Mouse (Mus musculus) CD8-positive naive resting alpha-beta T cell, adult 2 months (primary cell): Measurements from ENCODE around the gene Bach2.
A peak's percentile ranks its signal among the peaks of the same experiment; 100 is the strongest.

Experiments used
- DNase-seq, 2 experiments: peaks; one replicate each; pipeline ENCODE4 v3.0.0; 2022; ENCODE audit warnings: low read depth in 2 of 2, low spot score in 2 of 2

The Bach2 gene

DNA sequence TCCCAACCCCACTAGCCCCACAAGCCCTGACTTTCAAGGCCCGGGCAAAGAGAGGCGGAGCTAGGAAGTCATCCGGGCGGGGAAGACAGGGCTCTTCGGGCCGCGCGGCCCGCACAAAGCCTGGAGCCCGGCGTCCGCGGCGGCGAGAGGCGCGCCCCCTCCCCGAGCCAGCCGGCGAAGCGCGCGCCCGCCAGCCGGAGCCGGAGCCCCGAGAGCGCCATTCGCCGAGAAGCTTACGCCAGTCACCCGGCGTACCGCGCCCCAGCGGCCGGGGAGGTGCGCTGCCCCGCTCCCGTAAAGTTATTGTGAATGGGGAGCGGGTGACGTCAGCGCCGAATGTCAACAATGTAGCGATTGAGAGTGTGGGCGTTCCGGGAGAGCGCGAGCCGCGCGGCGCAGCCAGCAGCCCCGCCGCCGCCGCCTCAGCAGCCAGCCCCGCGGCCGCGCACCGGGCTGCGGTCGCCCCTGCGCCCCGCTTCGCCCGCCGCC lies at the start of gene Bach2:
Gene Bach2, plus strand, starts transcription at position 439 of the 489 bp plus-strand sequence.
- peak; percentile 93 for DNase-seq

- no peak for DNase-seq
Measured at GRCm38 (mm10) chr4:32189416-32190036, 49.1 kb upstream of the Bach2 start.

- no peak for DNase-seq
Measured at GRCm38 (mm10) chr4:32190506-32190905, 48.1 kb upstream of the Bach2 start.

DNA sequence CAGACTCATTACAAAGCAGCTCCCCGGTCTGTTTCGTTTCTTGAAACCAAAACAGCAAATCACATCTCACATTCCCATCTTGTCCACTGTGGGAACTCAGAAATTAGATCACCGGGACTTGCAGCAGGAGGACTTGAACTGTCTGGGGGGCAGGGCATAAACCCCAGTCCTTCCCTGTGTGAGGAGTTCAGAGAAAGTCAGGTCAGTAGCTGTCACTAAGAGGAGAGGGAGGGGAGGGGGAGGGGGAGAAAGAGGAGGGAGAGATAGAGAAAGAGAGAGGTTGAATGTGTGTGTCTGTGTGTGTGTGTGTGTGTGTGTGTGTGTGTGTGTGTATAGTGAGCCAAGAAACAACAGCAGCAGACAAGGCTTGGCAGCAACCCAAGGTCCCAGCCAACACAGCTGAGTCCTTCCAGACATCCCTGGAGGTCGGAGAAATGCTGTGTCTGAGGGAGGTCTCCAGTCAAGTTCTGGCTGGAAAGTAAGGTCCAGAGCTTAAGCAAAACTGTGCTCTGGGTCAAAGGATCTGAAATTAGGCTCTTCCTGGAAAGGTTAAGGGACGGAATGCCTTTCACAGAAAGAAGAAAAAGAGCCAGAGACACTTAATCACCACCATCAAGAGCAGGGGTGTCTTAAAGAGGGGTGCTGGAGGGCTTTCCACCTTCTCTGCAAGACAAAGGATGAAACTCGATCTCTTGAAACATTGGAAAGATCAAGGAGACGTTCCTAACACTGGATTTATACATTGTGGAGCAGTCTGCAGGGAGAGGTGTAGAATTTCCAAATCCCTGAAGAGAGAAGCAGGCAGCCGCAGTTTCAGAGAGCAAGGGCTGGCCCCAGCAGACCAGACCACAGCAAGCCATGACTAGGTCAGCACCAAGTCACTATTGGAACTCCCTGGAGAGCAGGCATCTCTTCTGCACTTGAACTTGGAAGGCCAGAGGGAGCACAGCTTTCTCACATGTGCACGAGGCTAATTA lies 42.4 kb upstream of the Bach2 start:
- no peak for DNase-seq

DNA sequence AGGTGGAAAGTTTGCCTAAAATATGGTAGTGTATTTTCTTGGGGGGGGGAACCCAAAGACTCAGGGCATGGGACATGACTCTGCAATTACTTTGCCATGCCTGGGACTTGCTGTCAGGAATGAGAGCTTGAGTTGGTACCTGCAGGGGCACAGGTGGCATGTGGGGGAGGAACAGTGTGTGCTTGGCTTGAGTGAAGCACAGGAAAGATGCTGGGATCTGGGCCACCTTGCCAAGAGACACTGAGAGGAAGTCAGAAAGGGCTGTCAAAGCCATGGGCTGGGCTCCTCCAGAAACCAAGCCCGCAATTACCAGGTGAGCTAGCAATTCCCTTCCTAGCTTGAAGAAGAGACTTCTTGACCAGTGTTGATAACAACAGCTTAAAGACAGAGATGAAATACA lies 40.6 kb upstream of the Bach2 start:
- no peak for DNase-seq

- no peak for DNase-seq
Measured at GRCm38 (mm10) chr4:32198589-32198988, 40.0 kb upstream of the Bach2 start.

DNA sequence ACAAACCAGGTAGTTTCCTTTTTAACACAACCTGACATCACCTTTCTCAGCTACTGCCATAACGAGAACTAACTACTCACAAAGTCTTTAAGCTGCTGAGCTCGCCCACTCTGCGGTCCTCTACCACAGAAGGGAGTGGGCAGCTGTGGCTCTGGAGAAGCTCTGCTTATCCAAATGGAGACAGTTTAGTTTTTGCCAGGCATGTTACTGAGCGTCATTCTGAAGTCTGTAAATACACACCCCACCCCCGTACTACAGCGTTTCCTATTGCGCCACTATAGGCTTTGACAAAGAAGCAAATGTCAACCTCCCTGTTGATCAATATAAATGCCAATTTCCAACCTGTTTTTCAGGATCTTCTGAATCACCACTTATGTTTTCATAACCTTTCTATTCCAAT lies 39.4 kb upstream of the Bach2 start:
- no peak for DNase-seq

GRCm38 (mm10) chr4:32201114-32201513 lies 37.5 kb upstream of the Bach2 start:
- DNase-seq: no peak

DNA sequence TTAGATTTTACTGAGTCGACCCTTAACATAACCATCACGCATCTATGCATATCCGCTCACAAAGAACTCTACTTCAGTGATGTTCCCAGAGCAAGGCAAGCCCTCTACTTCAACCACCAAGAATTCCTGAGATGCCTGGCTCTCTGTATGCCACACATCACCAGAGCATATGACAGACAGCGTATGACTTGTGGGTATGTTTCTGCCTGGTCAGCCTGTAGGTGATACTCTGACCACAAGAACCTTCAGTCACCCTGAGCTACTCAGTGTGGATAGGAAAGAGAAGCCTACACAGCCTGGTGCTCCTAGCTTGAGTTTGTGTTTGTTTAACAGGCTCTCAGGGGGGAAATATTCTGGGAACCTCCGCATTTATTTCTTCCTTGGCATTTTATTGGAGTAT lies 36.2 kb upstream of the Bach2 start:
- no peak for DNase-seq

DNA sequence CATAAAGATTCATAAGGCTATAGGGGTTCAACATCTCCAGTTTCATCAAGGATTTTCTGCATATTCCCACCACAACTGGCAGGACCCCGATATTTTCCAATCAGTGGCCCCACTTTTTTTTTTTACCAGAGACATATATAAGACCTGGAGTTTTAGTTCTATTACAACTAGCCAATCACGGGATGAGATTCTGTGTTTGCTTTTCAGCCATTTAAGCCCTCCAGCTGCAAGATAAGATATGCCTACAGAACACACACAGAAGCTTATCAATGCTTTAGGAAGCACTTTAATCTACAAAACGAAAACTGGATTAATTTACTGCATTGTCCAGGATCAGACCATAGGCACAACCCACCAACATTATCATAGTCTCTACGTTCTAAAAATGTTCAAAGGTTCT lies 33.8 kb upstream of the Bach2 start:
- no peak for DNase-seq

DNA sequence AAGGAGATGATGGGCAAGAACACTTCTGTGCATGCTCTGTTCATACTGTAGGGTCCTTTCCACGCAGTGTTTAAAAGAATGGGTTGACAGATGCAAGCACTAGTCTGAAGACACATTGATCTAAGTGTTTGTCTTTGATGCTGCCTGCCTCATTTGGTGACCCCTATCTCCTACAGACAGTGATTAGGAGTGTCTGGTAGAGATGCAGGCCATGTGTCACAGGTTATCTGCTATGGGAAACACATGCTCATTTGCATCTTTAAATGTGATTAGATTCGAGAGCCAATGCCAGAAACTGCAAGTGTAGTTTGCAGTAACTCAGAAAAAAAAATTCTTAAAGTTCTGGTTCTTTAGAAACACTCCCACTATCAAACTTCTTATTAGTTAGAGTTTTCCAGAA lies 32.8 kb upstream of the Bach2 start:
- no peak for DNase-seq

- no peak for DNase-seq
Measured at GRCm38 (mm10) chr4:32209995-32210394, 28.6 kb upstream of the Bach2 start.

GRCm38 (mm10) chr4:32210424-32211184 lies 28.0 kb upstream of the Bach2 start:
- no peak for DNase-seq

DNA sequence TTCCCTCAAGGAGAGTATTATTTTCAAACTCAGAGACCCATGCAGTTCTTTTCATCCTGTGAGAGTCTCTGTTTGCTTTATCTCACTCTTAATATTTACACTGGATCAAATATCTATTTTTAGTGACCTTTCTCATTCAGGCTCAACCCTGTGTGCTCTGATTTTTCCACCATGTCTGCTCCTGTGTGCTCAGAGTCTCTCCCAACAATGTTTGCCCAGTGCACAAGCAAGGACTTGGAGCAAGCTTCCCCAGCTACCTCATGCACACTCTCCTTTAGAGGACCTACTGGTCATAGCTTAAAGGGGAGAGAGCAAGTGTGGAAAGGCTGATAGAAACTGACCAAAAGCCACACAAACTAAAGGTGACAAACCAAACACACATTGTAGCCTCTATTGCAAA lies 26.0 kb upstream of the Bach2 start:
- no peak for DNase-seq

- no peak for DNase-seq
Measured at GRCm38 (mm10) chr4:32216466-32216865, 22.1 kb upstream of the Bach2 start.

- DNase-seq: no peak
Measured at GRCm38 (mm10) chr4:32217016-32217415, 21.6 kb upstream of the Bach2 start.

GRCm38 (mm10) chr4:32217593-32217992 lies 21.0 kb upstream of the Bach2 start:
- DNase-seq: no peak

DNA sequence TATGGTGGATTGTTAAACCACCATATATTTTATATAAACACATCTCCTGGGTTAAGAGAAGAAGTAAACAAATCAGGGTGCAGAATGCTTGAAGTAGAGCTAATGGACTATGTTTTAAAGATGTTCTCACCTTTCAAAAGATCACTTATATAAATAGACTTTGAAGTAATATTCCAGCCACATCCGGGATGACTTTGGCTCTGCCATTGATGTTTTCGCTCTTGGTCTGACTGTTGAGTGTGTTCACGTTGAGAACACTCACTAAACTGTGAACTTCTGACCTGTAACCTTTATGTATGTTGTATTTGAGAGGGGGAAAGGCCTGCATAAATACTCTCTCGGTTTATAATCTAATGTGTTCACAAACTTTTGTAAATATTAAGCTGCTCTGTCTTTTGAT lies 20.2 kb upstream of the Bach2 start:
- DNase-seq: no peak

DNA sequence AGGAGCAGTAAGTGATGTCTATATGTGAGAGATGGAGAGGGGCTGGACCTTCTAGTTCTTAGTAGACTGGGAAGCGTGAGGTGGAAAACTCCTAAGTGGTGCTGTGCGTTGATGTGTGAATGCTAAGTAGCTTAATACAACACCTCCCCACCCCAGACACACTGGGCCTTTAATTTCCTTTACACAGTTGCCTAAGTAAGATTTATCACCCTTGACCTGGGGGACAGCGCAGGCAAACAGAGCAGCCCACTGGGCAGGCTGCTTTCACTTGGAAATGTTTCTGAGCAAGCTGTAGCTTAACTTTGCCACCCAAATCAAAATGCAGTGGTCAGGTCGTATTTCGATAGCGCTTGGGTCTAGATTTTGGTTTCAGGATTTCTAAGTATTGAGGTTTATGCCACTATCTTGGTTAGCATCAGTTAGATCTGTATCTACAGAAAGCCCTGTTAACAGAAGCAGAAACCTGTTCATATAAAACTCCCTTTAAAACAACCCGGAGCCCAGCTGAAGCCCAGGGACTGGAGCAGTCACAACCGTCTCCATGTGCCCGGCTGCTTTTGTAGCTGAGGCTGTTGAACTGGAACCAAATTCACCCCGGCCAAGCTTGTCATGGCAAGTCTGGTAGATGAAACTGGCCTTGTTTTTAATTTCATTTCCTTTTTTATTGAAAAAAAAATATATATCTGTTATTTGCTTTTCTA lies 19.0 kb upstream of the Bach2 start:
- DNase-seq: no peak

DNA sequence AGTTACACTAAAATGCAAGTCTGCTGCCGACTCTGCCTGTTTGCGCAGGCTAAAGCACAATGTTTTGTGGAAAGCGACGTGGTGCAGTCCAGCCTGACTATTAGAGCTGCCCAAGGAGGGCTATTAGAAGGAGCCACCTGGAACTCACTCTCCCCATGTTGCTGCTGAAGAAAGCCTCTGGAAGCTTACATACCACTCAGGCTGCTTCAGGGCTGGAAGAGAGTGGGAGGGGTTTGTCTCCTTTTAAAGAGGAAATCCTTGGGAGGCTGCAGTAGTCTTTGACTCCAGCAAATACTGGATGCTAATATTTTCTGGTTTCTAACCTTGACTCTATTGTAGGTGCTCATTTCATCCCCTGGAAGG lies 18.5 kb upstream of the Bach2 start:
- DNase-seq: no peak

GRCm38 (mm10) chr4:32220961-32221360 lies 17.6 kb upstream of the Bach2 start:
- no peak for DNase-seq
